Mouse (Mus musculus) naive thymus-derived CD4-positive, alpha-beta T cell, adult 2 months (primary cell): ENCODE results near the gene D630003M21Rik.
A peak's percentile ranks its signal among the peaks of the same experiment; 100 is the strongest.

Source experiments
- DNase-seq: peaks from one replicate; pipeline ENCODE4 v3.0.0-alpha.2; 2011; ENCODE audit warnings: low read depth

The D630003M21Rik gene

DNA sequence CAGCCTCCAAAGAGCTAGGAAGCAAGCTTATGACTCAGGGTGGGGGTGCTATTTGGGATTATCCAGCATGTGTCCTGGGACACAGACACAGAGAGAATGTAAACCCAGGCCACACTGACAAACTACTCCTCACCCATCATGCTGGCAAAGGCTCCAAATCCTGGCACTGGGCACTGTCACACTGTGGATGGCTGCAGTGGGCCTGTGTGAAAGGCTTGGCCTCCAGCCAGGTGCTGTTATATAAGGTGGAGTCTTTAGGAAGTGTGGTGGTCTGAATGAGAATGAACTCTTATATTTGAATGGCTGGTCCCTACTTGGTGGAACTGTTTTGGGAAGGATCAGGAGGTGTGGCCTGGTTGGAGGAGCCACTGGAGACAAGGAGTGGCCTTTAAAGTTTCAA, 7.7 kb upstream of the D630003M21Rik start:
- no peak for DNase-seq

- DNase-seq = no peak
Observed at GRCm38 (mm10) chr2:158233106-158233505, 4.1 kb upstream of the D630003M21Rik start.

DNA sequence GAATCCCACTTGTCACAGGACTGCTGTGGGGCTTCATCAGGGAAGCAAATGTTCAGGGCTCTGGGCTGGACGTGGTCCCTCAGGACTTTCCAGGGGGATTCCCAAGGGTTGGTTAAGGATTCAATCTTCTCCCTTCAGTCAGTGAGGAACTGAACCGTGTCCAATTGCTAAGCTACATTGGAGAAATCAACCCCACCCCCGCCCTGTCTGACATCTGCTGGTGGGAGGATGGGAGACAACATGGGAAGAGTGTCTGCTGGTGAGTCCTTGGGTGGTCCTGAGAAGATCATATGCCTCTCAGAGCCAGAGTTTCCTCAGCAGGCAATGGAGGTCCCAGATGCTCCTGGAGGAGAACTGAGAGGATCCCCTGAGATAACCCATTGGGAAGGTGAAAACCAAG, 3.4 kb upstream of the D630003M21Rik start:
- no peak for DNase-seq

DNA sequence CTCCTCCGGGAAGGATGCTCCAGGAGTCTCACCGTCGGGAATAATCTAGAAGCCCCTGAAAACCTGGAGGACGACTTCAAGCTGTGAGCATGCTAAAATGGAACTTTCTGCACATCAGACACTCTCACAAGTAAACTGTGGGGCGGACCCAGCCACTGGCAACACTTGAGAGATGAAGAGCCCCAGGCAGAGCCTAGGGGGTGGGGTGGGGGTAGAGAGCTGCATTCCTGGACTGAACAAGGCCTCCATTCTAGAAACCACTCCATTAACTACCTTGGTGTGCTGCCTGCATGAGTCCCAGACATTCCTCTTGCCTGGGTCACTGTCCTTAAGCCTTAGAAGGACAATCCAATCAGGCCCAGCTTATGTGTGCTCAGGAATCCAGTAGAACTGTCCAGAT, 2.0 kb upstream of the D630003M21Rik start:
- DNase-seq = no peak

DNA sequence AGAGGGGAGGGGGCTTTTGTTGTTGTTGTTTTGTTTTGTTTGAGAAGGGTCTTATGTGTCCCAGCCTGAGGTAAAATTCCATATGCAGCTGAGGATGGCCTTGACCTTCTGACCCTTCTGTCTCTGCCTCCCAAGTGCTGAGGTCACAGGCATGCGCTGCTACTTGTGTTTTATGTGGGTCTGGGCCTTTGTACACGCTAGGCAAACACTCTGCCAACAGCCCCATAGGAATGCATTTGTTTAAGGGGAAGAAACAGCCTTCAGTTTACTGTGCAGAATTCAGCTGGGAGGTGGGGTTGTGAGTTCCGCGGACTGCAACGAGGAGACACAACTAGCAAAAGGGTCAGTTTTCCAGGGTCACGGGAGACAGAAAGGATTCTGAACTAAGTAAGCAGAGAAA, 1.6 kb upstream of the D630003M21Rik start:
- no peak for DNase-seq

DNA sequence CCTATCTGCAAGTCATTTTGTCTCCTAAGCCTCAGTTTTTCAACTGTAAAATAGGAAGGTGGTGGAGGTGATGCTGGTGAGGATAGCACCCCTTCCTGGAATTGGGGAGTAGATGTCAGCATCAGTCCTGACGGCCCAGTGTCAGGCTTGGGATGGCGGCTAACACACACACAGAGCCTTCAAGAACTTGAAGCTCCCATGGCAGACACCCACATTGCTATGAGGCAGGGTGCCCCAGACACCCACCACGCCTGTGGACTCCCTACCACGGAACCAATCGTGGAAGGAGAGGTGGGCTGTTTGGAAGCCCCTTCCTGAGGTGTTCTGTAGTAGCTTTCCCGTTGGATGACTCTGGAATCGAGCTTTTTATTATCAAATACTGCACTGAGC, 476 bp upstream of the D630003M21Rik start:
- DNase-seq = no peak

GRCm38 (mm10) chr2:158225301-158225700, 3.7 kb downstream of the D630003M21Rik start:
- no peak for DNase-seq

- no peak for DNase-seq
Observed at GRCm38 (mm10) chr2:158223497-158223896, 5.5 kb downstream of the D630003M21Rik start.

- no peak for DNase-seq
Observed at GRCm38 (mm10) chr2:158222664-158223063, 6.4 kb downstream of the D630003M21Rik start.

GRCm38 (mm10) chr2:158221446-158222084, 7.5 kb downstream of the D630003M21Rik start:
- no peak for DNase-seq

GRCm38 (mm10) chr2:158219562-158219961, 9.5 kb downstream of the D630003M21Rik start:
- DNase-seq = no peak

- no peak for DNase-seq
Observed at GRCm38 (mm10) chr2:158216510-158216909, 12.5 kb downstream of the D630003M21Rik start.

- DNase-seq = no peak
Observed at GRCm38 (mm10) chr2:158215283-158216117, 13.5 kb downstream of the D630003M21Rik start.

DNA sequence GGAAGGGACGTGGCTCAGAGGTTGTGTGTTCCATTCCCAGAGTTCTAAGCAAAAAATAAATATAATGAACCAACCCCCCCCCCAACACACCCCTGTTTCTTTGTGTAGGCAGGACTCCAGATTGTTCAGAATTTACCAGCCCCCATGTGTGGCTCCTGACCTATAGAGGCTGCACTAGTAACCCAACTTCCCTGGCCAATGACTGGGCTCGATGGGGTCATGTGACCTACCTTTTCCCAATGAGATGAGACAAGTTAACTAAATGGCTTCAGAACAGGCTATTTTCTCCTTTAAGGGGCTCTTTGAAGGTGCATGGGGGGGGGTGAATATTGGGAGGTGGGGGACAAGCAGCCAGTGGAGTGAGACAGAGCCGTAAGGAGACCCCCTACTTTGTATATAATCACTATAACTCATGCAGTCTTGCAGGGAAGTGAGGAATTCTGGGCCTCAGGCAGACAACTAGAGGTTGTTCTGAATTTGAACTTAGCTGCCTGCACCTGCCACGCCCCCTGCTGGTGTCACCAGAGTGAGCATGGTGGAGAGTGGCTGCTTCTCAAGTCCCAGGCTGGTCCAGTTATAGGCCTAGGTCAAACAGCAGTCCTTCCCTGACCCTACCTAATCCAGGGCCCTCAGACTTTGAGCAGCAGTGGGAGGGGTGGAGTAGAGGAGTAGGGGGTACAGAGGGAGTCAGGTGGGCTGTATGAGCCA, 17.1 kb downstream of the D630003M21Rik start:
- DNase-seq = no peak

GRCm38 (mm10) chr2:158210958-158211357, 18.1 kb downstream of the D630003M21Rik start:
- DNase-seq = no peak

- no peak for DNase-seq
Observed at GRCm38 (mm10) chr2:158210503-158210902, 18.5 kb downstream of the D630003M21Rik start.

- DNase-seq = no peak
Observed at GRCm38 (mm10) chr2:158209776-158210175, 19.2 kb downstream of the D630003M21Rik start.

- peak; percentile 81 for DNase-seq
Observed at GRCm38 (mm10) chr2:158207848-158208247, 21.2 kb downstream of the D630003M21Rik start.

DNA sequence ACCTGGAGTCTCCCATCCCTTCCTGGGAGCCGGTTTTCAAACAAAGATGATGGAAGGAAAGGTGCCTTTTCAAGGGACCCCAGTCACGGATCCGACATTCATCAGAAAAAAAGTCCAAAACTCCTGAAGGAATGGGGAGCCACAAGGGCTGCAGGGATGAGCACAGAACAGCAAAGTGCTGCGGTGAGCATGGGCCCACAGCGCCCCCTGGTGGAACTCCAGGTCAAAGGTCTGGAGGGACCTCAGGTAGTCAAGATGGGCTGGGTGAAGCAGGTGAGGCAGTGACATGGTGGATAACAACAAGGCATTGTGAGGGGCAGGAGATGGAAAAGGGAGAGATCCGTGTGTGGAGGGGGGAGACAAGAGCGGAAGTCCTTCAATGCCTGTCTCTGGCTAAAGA, 24.9 kb downstream of the D630003M21Rik start:
- peak; percentile 83 for DNase-seq

DNA sequence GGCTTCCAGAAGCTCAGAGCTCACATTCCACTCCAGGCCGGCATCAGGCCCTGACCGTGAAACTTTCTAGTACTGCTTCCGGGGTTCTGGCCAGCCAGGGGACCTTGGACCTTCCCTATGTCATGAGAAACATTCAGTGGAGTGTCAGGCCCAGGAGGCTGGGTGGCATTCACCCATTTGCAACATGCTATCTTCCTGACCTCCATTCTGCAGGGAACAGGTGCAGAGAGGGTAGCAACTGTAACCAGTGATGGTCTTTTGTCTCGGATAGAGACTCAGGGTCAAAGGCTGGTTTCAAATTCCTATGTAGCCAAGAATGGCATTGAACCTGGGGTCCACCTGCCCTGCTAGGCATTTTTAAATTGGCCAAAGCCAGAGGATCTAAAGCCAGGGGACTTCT, 25.3 kb downstream of the D630003M21Rik start:
- no peak for DNase-seq

- no peak for DNase-seq
Observed at GRCm38 (mm10) chr2:158199281-158199680, 29.7 kb downstream of the D630003M21Rik start.

- DNase-seq = no peak
Observed at GRCm38 (mm10) chr2:158198861-158199260, 30.2 kb downstream of the D630003M21Rik start.

GRCm38 (mm10) chr2:158197971-158198370, 31.1 kb downstream of the D630003M21Rik start:
- no peak for DNase-seq
